Mouse (Mus musculus): Measurements from ENCODE around the gene Fntb. TPM values are rescaled to one million over a fixed set of nuclear protein-coding genes. Genes with fewer than 3 reads are reported as not detected.

Fntb gene
- 18.0 TPM for polyA plus RNA-seq (2017; shearing (Covaris generic))

DNA sequence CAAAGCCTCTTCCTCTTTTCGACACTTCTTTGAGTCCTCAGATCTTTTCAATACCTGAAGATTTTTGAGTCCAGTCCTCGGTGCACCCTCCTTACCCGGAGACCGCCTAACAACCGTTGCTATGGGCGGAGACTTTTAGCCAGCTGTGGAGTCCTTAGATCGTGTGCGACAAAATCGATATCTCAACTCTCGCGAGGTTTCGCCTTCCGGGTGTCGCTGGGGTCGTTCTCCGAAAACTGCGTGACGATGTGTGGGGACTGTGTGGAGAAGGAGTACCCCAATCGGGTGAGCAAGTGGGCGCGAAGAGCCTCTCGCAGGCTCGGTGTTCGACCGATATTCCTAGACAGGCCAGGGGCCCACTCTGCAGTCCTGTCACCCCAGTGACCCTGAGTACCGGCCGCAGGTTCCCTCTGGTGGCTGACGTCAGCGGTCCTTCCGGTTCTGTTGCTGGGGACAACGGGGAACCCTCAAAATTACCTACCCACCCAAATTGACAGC is at the start of gene Fntb, which contains the start of gene Churc1:
Gene Fntb, plus strand, starts transcription at position 236 of the 498 bp plus-strand sequence.
Gene Churc1, plus strand, starts transcription at position 185 of the 498 bp plus-strand sequence.

DNA sequence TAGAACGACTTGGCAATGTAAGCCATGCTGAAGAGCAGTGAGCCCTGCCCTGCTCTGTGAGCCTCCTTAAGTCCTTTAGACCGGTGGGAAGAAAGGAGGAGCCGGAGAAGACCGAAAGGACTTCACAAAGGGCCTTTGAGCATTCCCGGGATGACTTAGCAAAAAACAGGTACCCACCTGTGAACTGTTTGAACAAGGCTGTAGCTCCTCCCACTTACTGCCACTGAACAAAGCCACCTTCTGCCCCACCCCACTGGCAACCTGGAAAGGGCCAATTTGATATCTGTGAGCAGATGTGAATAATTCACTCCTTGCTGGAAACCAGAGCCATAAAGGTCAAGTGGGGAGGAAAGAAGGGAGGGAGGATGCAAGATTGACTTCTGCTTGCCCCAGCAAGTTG is 30.0 kb downstream of the Fntb start, which contains the start of gene Gpx2:
Gene Gpx2, minus strand, starts transcription at position 205 of the 400 bp plus-strand sequence.

DNA sequence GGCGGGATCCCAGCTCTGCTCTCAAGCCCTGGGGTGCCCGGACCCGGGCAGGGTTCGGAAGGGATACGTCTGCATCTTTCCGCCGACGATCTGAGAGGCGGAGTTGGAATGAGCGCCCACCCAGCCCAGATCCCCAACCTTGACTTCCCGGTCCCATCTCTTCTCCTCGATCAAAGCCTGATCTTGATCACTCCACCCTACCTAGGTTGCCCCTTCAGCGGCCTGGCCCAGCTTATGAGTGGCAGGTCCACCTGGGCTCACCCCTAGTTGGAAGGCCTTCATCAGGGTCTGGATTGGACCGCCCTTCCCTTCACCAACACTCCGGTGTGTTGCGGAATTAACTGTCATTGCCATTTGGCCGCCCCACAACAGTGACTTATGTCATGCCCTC is 57.3 kb downstream of the Fntb start, which contains the start of gene Rab15:
Gene Rab15, minus strand, starts transcription at position 258 of the 391 bp plus-strand sequence.

DNA sequence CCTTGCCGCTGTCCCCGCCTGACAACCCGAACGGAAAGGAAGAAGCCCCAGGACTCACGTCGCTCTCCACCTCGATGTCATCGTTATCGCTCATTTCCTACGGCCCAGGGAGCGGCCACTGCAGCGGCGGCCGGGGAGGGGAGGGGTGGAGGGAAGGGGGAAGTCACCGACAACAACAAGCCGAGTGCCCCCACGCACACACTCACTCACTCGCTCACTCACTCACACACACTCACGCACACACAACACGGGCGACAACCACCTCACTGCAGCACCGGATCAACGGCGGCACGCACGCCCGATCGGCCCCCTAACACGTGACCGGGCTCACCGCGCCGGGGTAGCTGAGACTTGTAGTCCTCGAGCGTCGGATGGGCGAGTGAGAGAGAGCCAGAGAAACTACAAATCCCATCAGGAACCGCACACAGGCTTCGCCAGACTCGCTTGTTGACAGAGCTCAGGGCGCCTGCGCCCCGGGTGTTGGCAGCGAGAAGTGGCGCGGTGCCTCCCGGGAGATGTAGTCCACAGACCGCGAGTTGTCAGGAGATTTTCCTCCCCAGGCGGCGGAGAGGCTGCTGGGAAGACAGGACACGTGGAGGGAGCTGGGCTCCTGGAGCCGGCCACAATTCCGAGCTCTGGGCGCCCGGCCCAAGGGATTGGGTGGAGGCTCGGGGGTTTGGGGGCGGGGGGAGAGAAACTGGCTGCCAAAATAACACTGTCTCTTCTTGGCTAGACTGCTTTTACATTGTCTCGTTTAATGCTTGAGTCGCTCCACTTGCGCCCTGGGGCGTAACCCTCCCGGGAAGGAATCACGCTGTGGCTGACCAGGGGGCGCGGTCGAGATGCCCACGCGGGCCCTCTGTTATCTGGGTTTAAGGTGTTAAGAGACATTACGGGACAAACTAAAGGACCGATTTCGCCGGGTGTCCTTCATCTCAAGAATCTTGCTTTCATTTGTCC is 196.8 kb downstream of the Fntb start, which contains the start of gene Max:
Gene Max, minus strand, starts transcription at position 270 of the 960 bp plus-strand sequence.

Other genes starting within 250 kb of the Fntb start
- gene Plekhg3, start 234.7 kb upstream of the Fntb start, polyA plus RNA-seq (2017; shearing (Covaris generic)): 2.4 TPM
- 1.3 TPM for gene Sptb, start 55.0 kb upstream of the Fntb start, polyA plus RNA-seq (2017; shearing (Covaris generic))
- gene Churc1, start 51 bp upstream of the Fntb start, polyA plus RNA-seq (2017; shearing (Covaris generic)): 169 TPM
- gene Gpx2, start 30.0 kb downstream of the Fntb start, polyA plus RNA-seq (2017; shearing (Covaris generic)): not detected
- not detected for gene Rab15, start 57.3 kb downstream of the Fntb start, polyA plus RNA-seq (2017; shearing (Covaris generic))
- 196 TPM for gene Max, start 196.6 kb downstream of the Fntb start, polyA plus RNA-seq (2017; shearing (Covaris generic))

Data from activated CD4-positive, CD25-positive, alpha-beta regulatory T cell, adult 9 weeks (primary cell).